Mouse (Mus musculus): ENCODE results near the gene Slfn4. TPM values are rescaled to one million over a fixed set of nuclear protein-coding genes. Genes with fewer than 3 reads are reported as not detected.
"Not testable (repeated sequence)": the region's sequence is repeated elsewhere in the genome, so short reads cannot be mapped to it uniquely, and the experiment has no call there.

Gene Slfn4
- polyA plus RNA-seq, 1 experiment from 2014 or later: not detected

GRCm38 (mm10) chr11:83221328-83221877 lies 46.4 kb downstream of the Slfn4 start:
- no peaks in the 10 kb centered on the region for H3K36me3 ChIP-seq (replicated peaks; ENCODE audit: control insufficient read depth, insufficient read depth, low read depth, low read length)
- H3K9ac ChIP-seq (replicated peaks; ENCODE audit: low read length): no peak overlapping the region
- 76% methylated on average over 1 of the region's 1 CpGs for WGBS
- H3K4me1 ChIP-seq (ENCODE audit: control insufficient read depth, insufficient read depth, low read length): no peaks in the 10 kb centered on the region
- H3K27ac ChIP-seq (replicated peaks; ENCODE audit: low read depth, low read length): no peak overlapping the region
- DNase-seq (ENCODE audit: low spot score): no peak
- H3K4me3 ChIP-seq (ENCODE audit: low read depth, low read length): no peak overlapping the region
- H3K27me3 ChIP-seq (ENCODE audit: control insufficient read depth, insufficient read depth, low read length): no peaks in the 10 kb centered on the region
- ATAC-seq (replicated peaks; ENCODE audit: insufficient number of reproducible peaks, low FRiP score, low TSS enrichment, low read depth): no peak
- H3K4me2 ChIP-seq (ENCODE audit: low read depth, low read length): no peak overlapping the region
- H3K9me3 ChIP-seq (replicated peaks; ENCODE audit: control insufficient read depth, low read length): no peaks in the 10 kb centered on the region

- H3K4me1 ChIP-seq (ENCODE audit: control insufficient read depth, insufficient read depth, low read length): no peaks in the 10 kb centered on the region
- no peaks in the 10 kb centered on the region for H3K9me3 ChIP-seq (replicated peaks; ENCODE audit: control insufficient read depth, low read length)
- no peak overlapping the region for H3K27ac ChIP-seq (replicated peaks; ENCODE audit: low read depth, low read length)
- no peak overlapping the region for H3K4me3 ChIP-seq (ENCODE audit: low read depth, low read length)
- no peak overlapping the region for H3K9ac ChIP-seq (replicated peaks; ENCODE audit: low read length)
- no peak overlapping the region for H3K4me2 ChIP-seq (ENCODE audit: low read depth, low read length)
- H3K36me3 ChIP-seq (replicated peaks; ENCODE audit: control insufficient read depth, insufficient read depth, low read depth, low read length): no peaks in the 10 kb centered on the region
- H3K27me3 ChIP-seq (ENCODE audit: control insufficient read depth, insufficient read depth, low read length): no peaks in the 10 kb centered on the region
- ATAC-seq (replicated peaks; ENCODE audit: insufficient number of reproducible peaks, low FRiP score, low TSS enrichment, low read depth) (no peak), DNase-seq (ENCODE audit: low spot score) (no peak)
- WGBS: 88% methylated on average over 7 of the region's 7 CpGs
These were observed 48.4 kb downstream of the Slfn4 start for GRCm38 (mm10) chr11:83223367-83223766.

- not testable (repeated sequence) for H3K4me3 ChIP-seq (ENCODE audit: low read depth, low read length); H3K9ac ChIP-seq (replicated peaks; ENCODE audit: low read length); H3K27ac ChIP-seq (replicated peaks; ENCODE audit: low read depth, low read length); H3K9me3 ChIP-seq (replicated peaks; ENCODE audit: control insufficient read depth, low read length); H3K36me3 ChIP-seq (replicated peaks; ENCODE audit: control insufficient read depth, insufficient read depth, low read depth, low read length); H3K4me1 ChIP-seq (ENCODE audit: control insufficient read depth, insufficient read depth, low read length); ATAC-seq (replicated peaks; ENCODE audit: insufficient number of reproducible peaks, low FRiP score, low TSS enrichment, low read depth); H3K4me2 ChIP-seq (ENCODE audit: low read depth, low read length); H3K27me3 ChIP-seq (ENCODE audit: control insufficient read depth, insufficient read depth, low read length); DNase-seq (ENCODE audit: low spot score)
- WGBS: 81% methylated on average over 5 of the region's 5 CpGs
These were observed 48.8 kb downstream of the Slfn4 start for GRCm38 (mm10) chr11:83223793-83224192.

- no peak overlapping the region for H3K9ac ChIP-seq (replicated peaks; ENCODE audit: low read length)
- 88% methylated on average over 9 of the region's 9 CpGs for WGBS
- no peaks in the 10 kb centered on the region for H3K4me1 ChIP-seq (ENCODE audit: control insufficient read depth, insufficient read depth, low read length)
- no peak overlapping the region for H3K4me2 ChIP-seq (ENCODE audit: low read depth, low read length)
- DNase-seq (ENCODE audit: low spot score) (no peak), ATAC-seq (replicated peaks; ENCODE audit: insufficient number of reproducible peaks, low FRiP score, low TSS enrichment, low read depth) (no peak)
- no peaks in the 10 kb centered on the region for H3K27me3 ChIP-seq (ENCODE audit: control insufficient read depth, insufficient read depth, low read length)
- H3K4me3 ChIP-seq (ENCODE audit: low read depth, low read length): no peak overlapping the region
- H3K9me3 ChIP-seq (replicated peaks; ENCODE audit: control insufficient read depth, low read length): no peaks in the 10 kb centered on the region
- H3K27ac ChIP-seq (replicated peaks; ENCODE audit: low read depth, low read length): no peak overlapping the region
- H3K36me3 ChIP-seq (replicated peaks; ENCODE audit: control insufficient read depth, insufficient read depth, low read depth, low read length): no peaks in the 10 kb centered on the region
These were observed 49.2 kb downstream of the Slfn4 start for GRCm38 (mm10) chr11:83224217-83224616.

GRCm38 (mm10) chr11:83224750-83225149 lies 49.8 kb downstream of the Slfn4 start:
- no peaks in the 10 kb centered on the region for H3K4me1 ChIP-seq (ENCODE audit: control insufficient read depth, insufficient read depth, low read length)
- DNase-seq (ENCODE audit: low spot score): no peak
- H3K27me3 ChIP-seq (ENCODE audit: control insufficient read depth, insufficient read depth, low read length): no peaks in the 10 kb centered on the region
- no peak overlapping the region for H3K4me3 ChIP-seq (ENCODE audit: low read depth, low read length)
- no peak overlapping the region for H3K9ac ChIP-seq (replicated peaks; ENCODE audit: low read length)
- no peak for ATAC-seq (replicated peaks; ENCODE audit: insufficient number of reproducible peaks, low FRiP score, low TSS enrichment, low read depth)
- 87% methylated on average over 3 of the region's 3 CpGs for WGBS
- no peak overlapping the region for H3K4me2 ChIP-seq (ENCODE audit: low read depth, low read length)
- no peak overlapping the region for H3K27ac ChIP-seq (replicated peaks; ENCODE audit: low read depth, low read length)
- H3K9me3 ChIP-seq (replicated peaks; ENCODE audit: control insufficient read depth, low read length): no peaks in the 10 kb centered on the region
- no peaks in the 10 kb centered on the region for H3K36me3 ChIP-seq (replicated peaks; ENCODE audit: control insufficient read depth, insufficient read depth, low read depth, low read length)

- WGBS: 88% methylated on average over 9 of the region's 9 CpGs
These were observed 50.5 kb downstream of the Slfn4 start for GRCm38 (mm10) chr11:83225371-83225960.

GRCm38 (mm10) chr11:83227926-83228723 lies 53.1 kb downstream of the Slfn4 start:
- H3K27ac ChIP-seq (replicated peaks; ENCODE audit: low read depth, low read length): no peak overlapping the region
- H3K4me3 ChIP-seq (ENCODE audit: low read depth, low read length): no peak overlapping the region
- no peak overlapping the region for H3K9ac ChIP-seq (replicated peaks; ENCODE audit: low read length)
- H3K4me2 ChIP-seq (ENCODE audit: low read depth, low read length): no peak overlapping the region
- H3K4me1 ChIP-seq (ENCODE audit: control insufficient read depth, insufficient read depth, low read length): no peaks in the 10 kb centered on the region
- ATAC-seq (replicated peaks; ENCODE audit: insufficient number of reproducible peaks, low FRiP score, low TSS enrichment, low read depth) (no peak), DNase-seq (ENCODE audit: low spot score) (no peak)
- no peaks in the 10 kb centered on the region for H3K27me3 ChIP-seq (ENCODE audit: control insufficient read depth, insufficient read depth, low read length)
- no peaks in the 10 kb centered on the region for H3K9me3 ChIP-seq (replicated peaks; ENCODE audit: control insufficient read depth, low read length)
- no peaks in the 10 kb centered on the region for H3K36me3 ChIP-seq (replicated peaks; ENCODE audit: control insufficient read depth, insufficient read depth, low read depth, low read length)
- WGBS: 81% methylated on average over 7 of the region's 7 CpGs

More at GRCm38 (mm10) chr11:83225371-83225960, 50.5 kb downstream of the Slfn4 start:
- Histone ChIP-seq H3K36me3 (replicated peaks; ENCODE audit: control insufficient read depth, insufficient read depth, low read depth, low read length) (no peaks in the 10 kb centered on the region), H3K9ac (replicated peaks; ENCODE audit: low read length) (no peak overlapping the region), H3K27me3 (ENCODE audit: control insufficient read depth, insufficient read depth, low read length) (no peaks in the 10 kb centered on the region), H3K4me3 (ENCODE audit: low read depth, low read length) (no peak overlapping the region), H3K9me3 (replicated peaks; ENCODE audit: control insufficient read depth, low read length) (no peaks in the 10 kb centered on the region), H3K4me1 (ENCODE audit: control insufficient read depth, insufficient read depth, low read length) (no peaks in the 10 kb centered on the region), H3K4me2 (ENCODE audit: low read depth, low read length) (no peak overlapping the region), H3K27ac (replicated peaks; ENCODE audit: low read depth, low read length) (no peak overlapping the region)
- no peak for ATAC-seq (replicated peaks; ENCODE audit: insufficient number of reproducible peaks, low FRiP score, low TSS enrichment, low read depth)
- no peak for DNase-seq (ENCODE audit: low spot score)

GRCm38 (mm10) chr11:83230966-83231365 lies 56.0 kb downstream of the Slfn4 start:
- H3K4me2 ChIP-seq (ENCODE audit: low read depth, low read length): no peak overlapping the region
- ATAC-seq (replicated peaks; ENCODE audit: insufficient number of reproducible peaks, low FRiP score, low TSS enrichment, low read depth): no peak
- peak; percentile 17 for DNase-seq (ENCODE audit: low spot score)
- H3K4me1 ChIP-seq (ENCODE audit: control insufficient read depth, insufficient read depth, low read length): no peaks in the 10 kb centered on the region
- no peak overlapping the region for H3K9ac ChIP-seq (replicated peaks; ENCODE audit: low read length)
- H3K27me3 ChIP-seq (ENCODE audit: control insufficient read depth, insufficient read depth, low read length): no peaks in the 10 kb centered on the region
- H3K9me3 ChIP-seq (replicated peaks; ENCODE audit: control insufficient read depth, low read length): no peaks in the 10 kb centered on the region
- no peaks in the 10 kb centered on the region for H3K36me3 ChIP-seq (replicated peaks; ENCODE audit: control insufficient read depth, insufficient read depth, low read depth, low read length)
- H3K4me3 ChIP-seq (ENCODE audit: low read depth, low read length): no peak overlapping the region
- H3K27ac ChIP-seq (replicated peaks; ENCODE audit: low read depth, low read length): no peak overlapping the region
- 71% methylated on average over 3 of the region's 3 CpGs for WGBS
